Mouse (Mus musculus): ENCODE measurements at regions not wholly inside any gene's neighbourhood (a gene's known extent, or its start where the extent isn't known, plus 50 kb on each side); places are given as distances from the start of the nearest gene placed in this dataset.
"Not testable (repeated sequence)": the region's sequence is repeated elsewhere in the genome, so short reads cannot be mapped to it uniquely, and the experiment has no call there.

DNA sequence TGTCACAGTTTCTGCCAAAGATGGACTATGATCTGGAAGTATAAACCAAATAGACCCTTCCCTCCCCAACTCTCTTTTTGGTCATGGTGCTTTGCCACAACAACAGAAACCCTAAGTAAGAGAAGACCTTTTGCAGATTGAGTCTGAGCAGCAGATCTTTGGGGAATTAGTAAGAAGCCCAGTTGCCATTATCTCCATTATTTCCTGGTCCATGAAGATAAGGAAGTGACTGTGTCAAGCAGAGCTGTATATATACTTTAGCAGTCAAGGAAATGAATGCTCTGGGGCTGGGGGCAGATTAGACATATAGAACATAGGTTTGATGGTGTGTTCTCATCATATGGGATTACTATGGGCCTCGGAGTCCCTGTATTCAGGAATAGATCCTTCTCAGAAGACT lies 117.8 kb upstream of the C9orf72 start:
- DNase-seq = no peak

DNA sequence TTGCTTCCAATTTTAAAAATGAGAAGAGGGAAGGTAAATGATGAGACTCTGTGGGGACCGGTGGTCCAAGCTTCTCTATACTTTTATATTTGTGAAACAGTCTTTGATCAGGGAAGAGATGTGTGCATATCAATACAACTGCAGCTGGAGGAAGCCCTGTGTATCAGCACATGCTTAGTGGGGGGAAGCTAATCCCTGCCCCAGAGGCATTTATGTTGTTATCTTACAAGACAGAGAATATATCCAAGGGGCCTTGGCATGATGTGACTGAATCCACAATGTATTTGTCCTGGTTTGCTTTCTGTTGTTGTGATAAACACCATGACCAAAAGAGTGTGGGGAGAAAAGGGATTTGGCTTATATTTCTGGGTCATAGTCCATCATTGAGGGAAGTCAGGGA lies 105.2 kb upstream of the C9orf72 start:
- DNase-seq = no peak

DNA sequence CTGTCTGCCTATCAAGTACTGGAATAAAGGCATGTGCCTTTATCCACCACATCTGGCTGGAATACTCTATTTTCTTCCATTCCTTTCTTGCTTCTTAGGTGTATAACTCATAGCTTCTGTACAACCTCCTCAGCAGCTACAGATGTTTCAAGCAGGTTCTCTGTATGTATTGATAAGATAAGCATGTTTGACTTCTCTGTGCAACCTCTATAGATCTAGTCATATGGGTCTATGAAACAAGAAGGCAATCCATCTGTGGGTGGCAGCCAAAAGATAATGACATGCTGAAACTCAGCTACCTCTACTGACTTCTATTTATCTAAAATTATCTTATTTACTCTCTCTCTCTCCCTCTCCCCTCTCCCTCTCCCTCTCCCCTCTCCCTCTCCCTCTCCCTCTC lies 99.3 kb upstream of the C9orf72 start:
- no peak for DNase-seq

DNA sequence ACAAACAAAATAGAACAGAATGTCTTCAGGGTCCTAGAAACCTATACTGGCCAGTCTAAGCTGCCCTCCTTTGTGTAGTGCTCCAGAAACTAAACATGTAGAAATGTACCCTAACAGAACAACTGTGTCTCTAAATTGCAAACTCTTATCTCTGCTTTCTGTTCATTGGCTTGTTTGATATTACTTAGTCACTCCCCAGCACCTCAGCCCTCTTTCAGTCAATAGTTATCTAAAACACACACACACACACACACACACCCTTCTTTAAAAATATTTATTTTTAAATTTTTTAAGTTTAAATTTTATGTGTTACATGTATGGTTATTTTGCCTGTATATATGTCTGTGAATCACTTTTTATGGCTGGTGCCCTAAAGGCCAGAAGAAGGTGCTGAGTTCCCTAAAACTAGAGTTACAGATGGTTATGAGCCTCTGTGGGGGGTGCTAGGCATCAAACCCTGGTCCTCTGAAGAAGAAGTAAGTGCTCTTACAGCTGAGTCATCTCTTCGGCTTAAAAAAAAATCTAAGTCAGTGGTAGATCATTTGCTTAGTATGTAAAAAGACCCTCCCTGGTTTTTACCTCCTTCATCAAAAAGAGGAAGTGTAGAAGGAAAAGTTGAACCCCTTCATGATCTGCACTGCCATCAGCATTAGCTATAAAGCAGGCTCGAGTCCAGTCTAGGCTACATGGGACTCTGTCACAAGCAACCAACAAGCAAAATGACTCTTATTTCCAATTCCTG lies 96.6 kb upstream of the C9orf72 start:
- DNase-seq = no peak

DNA sequence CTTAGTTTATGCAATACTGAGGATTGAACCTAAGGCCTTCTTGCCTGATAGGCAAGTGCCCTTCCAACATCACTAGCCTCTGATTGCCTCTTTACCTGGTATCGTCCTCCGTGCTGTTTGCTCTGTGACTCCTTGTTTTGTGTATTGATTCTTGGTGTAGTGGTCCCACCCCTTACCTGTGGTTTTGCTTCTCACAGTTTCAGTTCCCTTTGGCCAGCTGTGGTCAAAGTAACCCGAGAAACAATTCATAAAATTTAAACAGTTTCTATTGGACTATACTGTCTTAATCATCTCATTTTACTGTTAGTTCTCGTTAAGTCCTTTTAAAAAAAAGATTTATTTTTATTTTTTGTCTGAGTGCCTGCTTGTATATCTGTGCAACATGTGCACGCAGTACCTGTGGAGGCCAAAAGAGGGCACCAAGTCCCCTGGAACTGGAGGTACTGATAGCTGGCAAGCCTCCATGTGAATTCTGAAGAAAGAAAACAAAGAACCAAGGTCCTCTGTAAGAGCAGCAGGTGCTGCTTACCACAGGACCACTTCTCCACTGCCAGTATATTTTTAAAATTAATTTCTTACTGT lies 84.5 kb upstream of the C9orf72 start:
- DNase-seq = no peak

DNA sequence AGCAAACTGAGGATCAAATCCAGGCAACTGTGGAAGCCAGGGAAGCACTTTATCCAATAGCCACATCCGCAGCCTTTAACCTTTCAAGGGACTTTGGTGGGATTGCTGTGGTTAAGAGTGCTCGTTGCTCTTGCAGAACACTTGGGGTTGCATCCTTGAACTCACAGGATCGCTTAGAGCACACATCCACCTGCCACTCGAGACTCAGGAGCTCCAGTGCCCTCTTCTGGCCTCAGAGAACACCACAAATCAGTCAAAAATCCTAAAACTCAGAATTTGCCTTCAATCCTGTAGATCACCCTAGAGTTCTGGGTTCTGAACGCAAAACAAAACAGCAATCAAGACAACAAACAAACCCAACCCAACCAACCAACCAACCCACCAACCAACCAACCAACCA lies 82.2 kb upstream of the C9orf72 start:
- no peak for DNase-seq

DNA sequence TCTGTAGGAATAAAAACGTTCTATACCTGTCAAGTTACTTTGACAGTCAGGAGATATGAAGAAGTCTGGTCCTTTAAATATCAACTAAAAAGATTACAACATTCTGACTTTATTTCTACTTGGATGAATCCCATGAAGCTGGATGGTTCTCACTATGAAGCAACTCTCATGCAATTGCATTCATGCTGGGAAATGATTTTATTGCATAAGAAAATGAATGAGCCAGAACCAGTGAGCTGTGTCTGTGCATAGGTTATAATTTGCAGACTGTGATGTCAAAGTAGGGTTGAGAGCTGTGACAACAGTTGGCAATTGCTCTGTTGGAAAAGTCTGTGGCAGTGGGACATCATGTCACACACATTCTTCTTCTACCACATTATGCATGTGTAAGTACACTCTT lies 79.2 kb upstream of the C9orf72 start:
- no peak for DNase-seq

DNA sequence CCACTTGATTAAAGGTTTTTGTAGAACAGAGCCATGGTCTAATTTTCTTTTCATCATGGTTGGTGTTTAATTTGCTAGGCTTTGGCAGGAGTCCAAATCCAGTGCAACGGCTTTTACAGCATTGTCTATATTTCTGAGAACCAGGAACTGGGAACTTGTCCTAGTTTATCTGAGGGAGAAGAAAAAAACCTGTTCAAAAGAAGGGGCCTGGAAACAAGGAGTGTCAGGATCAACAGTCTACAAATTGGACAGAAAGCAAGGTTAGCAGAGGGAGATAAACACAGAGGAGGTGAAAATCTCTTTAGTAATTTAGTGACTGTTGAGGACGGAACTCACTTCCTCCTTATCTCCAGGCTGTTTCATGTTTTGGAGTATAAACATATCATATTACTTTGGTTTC lies 74.9 kb upstream of the C9orf72 start:
- DNase-seq = no peak

DNA sequence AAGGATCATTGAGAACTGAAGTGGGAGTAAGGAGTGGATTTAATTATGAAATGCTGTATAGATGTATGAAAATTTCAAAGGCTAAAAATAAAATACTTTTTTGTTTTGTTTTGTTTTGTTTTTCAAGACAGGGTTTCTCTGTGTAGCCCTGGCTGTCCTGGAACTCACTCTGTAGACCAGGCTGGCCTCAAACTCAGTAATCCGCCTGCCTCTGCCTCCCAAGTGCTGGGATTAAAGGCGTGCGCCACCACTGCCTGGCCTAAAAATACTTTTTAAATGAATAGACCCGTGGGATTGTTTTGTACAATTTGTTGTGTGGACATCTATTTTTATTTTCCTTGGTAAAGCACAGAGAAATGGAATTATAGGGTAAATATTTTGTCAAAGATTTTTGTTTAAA lies 74.4 kb upstream of the C9orf72 start:
- DNase-seq = not testable (repeated sequence)

DNA sequence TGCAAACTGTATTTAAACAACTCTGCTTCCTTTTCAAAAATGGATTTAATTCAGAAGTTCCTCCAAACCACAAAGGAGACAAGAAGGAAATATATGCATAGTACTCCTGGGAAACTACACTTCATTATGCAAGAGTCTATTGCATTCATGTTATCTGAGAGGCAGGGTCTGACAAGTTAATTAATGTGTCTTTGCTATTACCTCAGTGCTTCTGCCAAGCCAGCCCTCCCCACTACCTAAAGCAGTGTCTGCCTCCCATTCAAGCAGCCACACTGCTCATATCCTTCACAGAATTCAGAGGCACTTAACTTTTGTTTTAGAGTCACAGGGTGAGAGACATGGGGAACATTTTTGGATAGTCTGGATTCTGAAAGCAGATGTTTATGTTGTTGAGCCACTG lies 58.6 kb upstream of the C9orf72 start:
- DNase-seq = no peak

Data from layer of hippocampus, postnatal 36 days (tissue).